Mouse (Mus musculus): ENCODE data around the gene Prickle2.

Gene Prickle2

DNA sequence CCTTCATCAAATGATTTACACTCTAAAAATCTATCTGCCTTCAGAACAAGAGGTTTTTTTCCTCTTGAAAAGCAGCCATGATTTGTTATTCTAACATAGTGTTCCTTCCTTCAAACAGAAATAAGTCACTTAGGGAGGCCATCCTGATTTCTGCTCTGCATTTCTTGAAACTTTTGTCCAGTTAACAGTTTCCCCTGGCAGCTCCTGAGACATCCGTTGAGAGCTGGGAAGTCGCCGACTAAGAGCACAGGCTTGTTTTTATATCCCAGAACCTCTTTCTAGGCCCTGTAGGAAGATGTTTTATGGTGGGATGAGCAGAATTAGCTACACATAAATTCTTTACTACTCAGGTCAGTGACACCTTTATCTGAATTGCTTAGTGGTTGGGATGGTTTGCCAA, 173.1 kb downstream of the Prickle2 start:
- Histone ChIP-seq H3K36me3 (ENCODE audit: control insufficient read depth, insufficient read depth, low read length, poor library complexity, severe bottlenecking) (no peaks in the 10 kb centered on the region), H3K27me3 (ENCODE audit: control insufficient read depth, insufficient read depth, low read length, poor library complexity, severe bottlenecking) (no peaks in the 10 kb centered on the region)
- no peak for DNase-seq (ENCODE audit: low read depth, low spot score)

DNA sequence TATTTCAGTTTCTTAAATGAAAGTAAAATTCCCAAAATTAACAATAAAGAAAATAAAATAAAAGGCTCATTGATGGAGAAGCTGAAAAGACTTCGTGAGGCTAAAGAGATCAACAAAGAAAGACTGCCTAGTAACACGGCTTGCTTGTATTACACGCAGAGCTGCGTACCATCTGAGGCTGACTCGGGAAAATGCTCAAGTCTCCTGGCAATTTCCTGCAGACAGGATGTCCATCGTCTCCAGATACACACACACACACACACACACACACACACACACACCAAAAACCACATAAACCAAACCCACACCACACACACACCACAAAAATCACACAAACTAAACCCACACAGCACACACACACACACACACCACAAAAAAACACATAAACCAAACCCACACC, 173.6 kb downstream of the Prickle2 start:
- DNase-seq (ENCODE audit: low read depth, low spot score), result no peak
- no peaks in the 10 kb centered on the region for H3K36me3 ChIP-seq (ENCODE audit: control insufficient read depth, insufficient read depth, low read length, poor library complexity, severe bottlenecking)
- no peaks in the 10 kb centered on the region for H3K27me3 ChIP-seq (ENCODE audit: control insufficient read depth, insufficient read depth, low read length, poor library complexity, severe bottlenecking)

DNA sequence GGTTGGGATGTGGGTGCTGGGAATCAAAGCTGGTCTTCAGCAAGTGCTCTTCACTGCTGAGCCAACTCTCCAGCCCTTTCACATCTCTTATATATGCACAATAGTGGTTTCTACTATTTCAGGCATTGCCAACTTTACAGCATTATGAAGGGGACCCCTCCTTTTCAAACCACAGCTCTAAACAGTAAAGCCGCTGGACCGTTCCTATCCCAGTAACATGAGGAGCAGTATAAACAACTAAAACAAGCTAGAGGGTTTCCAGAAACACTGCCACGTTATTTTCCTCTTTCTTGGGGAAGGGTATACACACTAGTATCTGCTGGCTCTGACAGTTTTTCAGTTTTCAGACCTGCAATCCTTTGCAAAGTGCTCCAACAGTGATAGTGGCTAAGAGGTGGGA, 179.7 kb downstream of the Prickle2 start:
- Histone ChIP-seq H3K36me3 (ENCODE audit: control insufficient read depth, insufficient read depth, low read length, poor library complexity, severe bottlenecking) (no peaks in the 10 kb centered on the region), H3K27me3 (ENCODE audit: control insufficient read depth, insufficient read depth, low read length, poor library complexity, severe bottlenecking) (no peaks in the 10 kb centered on the region)
- no peak for DNase-seq (ENCODE audit: low read depth, low spot score)

DNA sequence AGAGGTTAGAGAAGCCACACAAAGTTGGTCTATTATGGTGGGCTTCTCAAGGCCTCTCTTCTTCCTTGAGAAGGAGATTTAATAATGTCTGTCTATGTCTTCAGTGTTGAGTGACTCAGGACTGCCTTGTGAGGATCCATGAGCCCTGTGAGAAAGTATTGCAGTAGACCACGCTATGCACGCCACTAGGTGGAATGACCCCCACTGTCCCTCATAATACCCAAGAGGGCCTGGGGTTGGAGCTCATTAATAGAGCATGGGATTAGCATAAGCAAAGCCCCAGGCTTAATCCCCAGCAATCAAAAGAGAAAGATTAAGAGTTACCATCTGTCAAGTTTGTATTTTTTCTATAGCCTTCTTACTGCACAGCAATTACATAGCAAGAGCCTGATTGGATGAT, 180.3 kb downstream of the Prickle2 start:
- Histone ChIP-seq H3K27me3 (ENCODE audit: control insufficient read depth, insufficient read depth, low read length, poor library complexity, severe bottlenecking) (no peaks in the 10 kb centered on the region), H3K36me3 (ENCODE audit: control insufficient read depth, insufficient read depth, low read length, poor library complexity, severe bottlenecking) (no peaks in the 10 kb centered on the region)
- DNase-seq (ENCODE audit: low read depth, low spot score), result no peak

DNA sequence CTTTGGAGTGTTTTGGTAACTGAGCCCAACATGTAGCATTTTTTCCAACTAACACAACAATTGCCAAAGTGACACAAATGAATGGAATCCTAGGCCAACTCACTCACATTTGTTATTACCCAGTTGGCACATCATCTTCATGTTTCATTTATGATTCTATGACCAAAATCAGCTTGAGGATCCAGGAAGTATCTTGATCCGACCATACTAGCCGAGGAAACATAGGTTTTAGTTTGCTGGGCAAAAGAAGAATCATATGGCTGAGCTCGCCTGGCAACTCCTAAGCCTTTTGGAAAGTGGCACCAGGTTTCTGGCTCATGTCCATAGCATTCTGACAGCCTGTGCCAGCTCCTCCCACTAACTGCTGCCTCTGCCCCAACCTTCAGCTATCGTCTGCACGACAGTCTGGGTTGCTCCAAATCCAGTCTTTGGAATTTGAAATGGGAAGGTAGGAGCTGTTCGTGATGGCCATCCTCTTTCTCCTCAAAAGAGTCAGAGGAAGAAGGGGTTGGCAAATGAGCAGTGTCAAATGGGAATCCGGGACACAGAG, 184.4 kb downstream of the Prickle2 start:
- Histone ChIP-seq H3K27me3 (ENCODE audit: control insufficient read depth, insufficient read depth, low read length, poor library complexity, severe bottlenecking) (no peaks in the 10 kb centered on the region), H3K36me3 (ENCODE audit: control insufficient read depth, insufficient read depth, low read length, poor library complexity, severe bottlenecking) (no peaks in the 10 kb centered on the region)
- DNase-seq (ENCODE audit: low read depth, low spot score), result no peak

DNA sequence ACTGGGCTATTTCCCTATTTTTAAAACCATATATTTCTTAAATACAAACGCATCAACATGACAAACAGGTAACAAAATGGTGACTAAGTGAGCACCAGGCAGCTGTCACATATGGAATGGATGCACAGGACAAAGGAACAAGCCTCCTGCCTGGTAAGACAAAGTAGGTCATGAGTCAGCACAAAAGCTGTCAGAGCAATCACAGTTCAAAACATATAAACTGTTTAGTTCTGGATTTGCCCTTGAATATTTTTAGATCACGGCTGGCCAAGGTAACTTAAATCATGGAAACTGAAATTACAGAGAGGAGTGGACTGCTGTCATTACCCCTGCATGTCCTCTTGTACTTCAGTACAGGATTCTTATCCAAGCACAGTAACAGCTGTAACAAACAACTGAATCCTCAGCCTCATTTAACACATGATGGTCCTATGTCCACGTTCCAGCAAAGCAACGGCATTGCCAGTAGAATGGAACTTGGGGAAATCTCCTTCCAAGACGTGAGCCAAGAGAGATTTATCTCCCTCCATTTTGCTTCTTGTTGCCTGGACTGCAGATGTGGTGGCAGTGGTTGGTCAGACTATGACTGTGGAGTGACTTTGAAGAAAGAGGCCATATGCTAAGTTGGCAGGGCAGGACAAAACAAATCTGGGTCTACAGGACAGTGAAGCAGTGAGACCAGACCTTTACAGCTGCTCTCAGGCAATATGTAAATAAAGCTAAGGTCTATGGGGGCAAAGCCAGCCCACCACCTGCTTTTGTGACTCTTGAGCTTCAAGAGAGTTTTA, 185.7 kb downstream of the Prickle2 start:
- Histone ChIP-seq H3K36me3 (ENCODE audit: control insufficient read depth, insufficient read depth, low read length, poor library complexity, severe bottlenecking) (no peaks in the 10 kb centered on the region), H3K27me3 (ENCODE audit: control insufficient read depth, insufficient read depth, low read length, poor library complexity, severe bottlenecking) (no peaks in the 10 kb centered on the region)
- no peak for DNase-seq (ENCODE audit: low read depth, low spot score)

DNA sequence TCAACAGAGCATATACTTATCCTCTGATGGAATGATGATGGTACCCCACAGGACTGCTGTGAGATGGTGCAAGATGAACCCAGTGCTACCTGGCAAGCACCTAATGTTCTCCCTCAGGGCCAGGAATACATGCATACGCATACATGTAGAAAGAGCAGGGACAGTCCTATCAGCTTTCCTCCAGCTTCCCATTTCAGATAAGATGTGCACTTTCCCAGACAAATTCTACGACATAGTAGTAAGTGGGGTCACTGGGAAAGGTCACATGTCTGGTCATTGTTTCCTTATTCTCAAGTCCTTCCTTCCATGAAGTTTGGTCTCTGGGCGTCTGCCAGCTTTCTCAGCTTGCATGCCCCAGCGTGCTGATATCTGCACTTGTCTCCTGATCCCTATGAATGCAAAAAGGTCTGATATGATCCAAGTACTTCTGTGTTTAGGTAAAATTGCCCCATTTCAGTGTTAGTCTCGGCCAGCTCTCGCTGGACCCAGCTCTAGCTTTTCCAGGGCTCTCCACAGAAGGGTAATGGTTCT, 187.5 kb downstream of the Prickle2 start:
- Histone ChIP-seq H3K36me3 (ENCODE audit: control insufficient read depth, insufficient read depth, low read length, poor library complexity, severe bottlenecking) (no peaks in the 10 kb centered on the region), H3K27me3 (ENCODE audit: control insufficient read depth, insufficient read depth, low read length, poor library complexity, severe bottlenecking) (no peaks in the 10 kb centered on the region)
- no peak for DNase-seq (ENCODE audit: low read depth, low spot score)

DNA sequence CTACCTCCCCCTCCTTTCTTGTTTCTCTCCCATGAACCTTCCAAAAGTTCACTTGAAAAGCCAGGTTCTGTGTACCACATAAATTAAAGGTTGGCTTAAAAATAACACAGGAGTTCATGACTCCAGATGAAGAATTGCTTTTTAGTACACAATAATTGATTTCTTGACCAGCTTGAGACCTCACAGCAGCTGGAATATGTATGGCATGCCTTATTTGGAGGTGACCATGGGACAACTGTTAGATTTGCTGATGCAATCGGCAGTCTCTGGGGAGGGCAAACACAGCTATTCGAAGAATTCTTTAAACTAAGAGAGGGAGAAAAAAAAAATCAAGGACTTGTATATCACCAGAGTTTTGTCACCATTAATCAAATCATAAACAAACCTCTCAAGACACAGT, 189.0 kb downstream of the Prickle2 start:
- no peak for DNase-seq (ENCODE audit: low read depth, low spot score)
- no peaks in the 10 kb centered on the region for H3K36me3 ChIP-seq (ENCODE audit: control insufficient read depth, insufficient read depth, low read length, poor library complexity, severe bottlenecking)
- H3K27me3 ChIP-seq (ENCODE audit: control insufficient read depth, insufficient read depth, low read length, poor library complexity, severe bottlenecking), result no peaks in the 10 kb centered on the region

DNA sequence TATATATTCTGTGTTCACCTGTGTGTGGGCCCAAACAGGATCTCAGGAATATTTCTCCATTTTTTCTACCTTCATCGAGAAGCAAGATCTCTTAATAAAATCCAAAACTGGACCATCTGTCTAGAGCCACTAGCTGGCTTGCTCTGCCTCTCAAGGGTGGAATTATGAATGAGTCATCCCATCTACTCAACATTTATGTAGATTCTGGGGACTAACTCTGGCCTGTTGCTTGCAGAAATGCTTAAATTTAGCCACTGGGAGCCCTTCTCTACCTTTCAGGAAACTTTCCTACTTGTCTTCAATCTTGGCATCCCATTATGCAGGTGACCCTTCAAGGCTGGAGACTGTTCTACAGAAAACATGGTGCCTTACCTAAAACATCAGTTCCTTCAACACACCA, 194.0 kb downstream of the Prickle2 start:
- Histone ChIP-seq H3K27me3 (ENCODE audit: control insufficient read depth, insufficient read depth, low read length, poor library complexity, severe bottlenecking) (no peaks in the 10 kb centered on the region), H3K36me3 (ENCODE audit: control insufficient read depth, insufficient read depth, low read length, poor library complexity, severe bottlenecking) (no peaks in the 10 kb centered on the region)
- DNase-seq (ENCODE audit: low read depth, low spot score), result no peak

DNA sequence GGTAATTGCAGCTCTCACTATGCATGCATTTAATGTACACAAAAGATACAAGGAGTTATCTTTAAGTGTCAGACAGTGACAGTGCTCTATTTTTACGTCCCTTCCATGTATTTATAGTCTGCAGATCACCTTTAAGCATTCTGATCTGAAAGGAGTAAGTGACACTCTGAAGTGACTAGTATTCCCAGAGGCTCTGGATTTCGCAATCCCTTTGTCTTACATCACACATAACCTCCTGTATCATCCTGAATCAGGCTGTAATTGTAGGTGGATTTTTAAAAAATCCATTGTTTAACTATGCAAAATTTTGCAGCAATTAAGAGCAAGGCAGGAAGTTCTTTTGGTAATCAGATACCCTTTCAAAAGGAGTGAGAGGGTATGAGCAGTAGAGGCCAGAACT, 196.2 kb downstream of the Prickle2 start:
- H3K27me3 ChIP-seq (ENCODE audit: control insufficient read depth, insufficient read depth, low read length, poor library complexity, severe bottlenecking), result no peaks in the 10 kb centered on the region
- H3K36me3 ChIP-seq (ENCODE audit: control insufficient read depth, insufficient read depth, low read length, poor library complexity, severe bottlenecking), result no peaks in the 10 kb centered on the region
- DNase-seq (ENCODE audit: low read depth, low spot score), result no peak

DNA sequence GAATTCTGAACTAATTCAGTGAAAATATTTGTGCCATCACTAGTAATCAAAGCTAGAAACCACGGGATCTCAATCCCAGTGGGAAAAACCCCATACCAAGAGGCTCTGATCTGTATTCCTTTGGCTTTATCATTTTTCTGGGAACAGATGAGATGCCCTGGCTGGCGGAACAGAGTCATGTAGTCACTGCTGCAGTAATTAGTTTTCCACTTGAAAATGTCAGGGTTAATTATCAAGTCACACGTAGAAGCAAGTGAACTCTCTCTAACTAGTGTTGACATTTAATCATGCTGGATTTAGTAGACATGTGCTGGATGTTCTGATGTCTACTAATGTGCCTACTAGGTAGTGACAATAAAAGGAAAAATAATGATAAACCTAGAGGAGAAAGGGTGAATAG, 199.7 kb downstream of the Prickle2 start:
- Histone ChIP-seq H3K36me3 (ENCODE audit: control insufficient read depth, insufficient read depth, low read length, poor library complexity, severe bottlenecking) (no peaks in the 10 kb centered on the region), H3K27me3 (ENCODE audit: control insufficient read depth, insufficient read depth, low read length, poor library complexity, severe bottlenecking) (no peaks in the 10 kb centered on the region)
- no peak for DNase-seq (ENCODE audit: low read depth, low spot score)

DNA sequence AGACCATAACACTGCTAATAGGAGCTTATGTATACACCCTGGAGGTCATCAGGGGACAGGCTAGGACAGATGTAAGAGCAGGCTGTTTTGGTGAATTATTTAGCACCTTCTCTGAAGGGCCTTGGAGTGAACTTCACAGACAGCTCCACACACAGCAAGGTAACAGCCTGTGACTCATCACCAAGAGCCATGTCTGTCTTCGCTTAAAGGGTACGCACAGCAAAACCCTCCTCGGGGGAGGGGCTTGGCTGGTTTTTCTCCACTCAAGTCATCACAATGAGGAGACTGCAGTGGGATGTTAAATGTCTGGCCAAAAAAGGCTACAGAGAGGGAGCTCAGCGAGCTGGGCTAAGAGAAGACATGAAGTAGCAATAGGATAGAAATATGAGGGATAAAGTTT, 206.5 kb downstream of the Prickle2 start:
- no peaks in the 10 kb centered on the region for H3K27me3 ChIP-seq (ENCODE audit: control insufficient read depth, insufficient read depth, low read length, poor library complexity, severe bottlenecking)
- no peak for DNase-seq (ENCODE audit: low read depth, low spot score)
- H3K36me3 ChIP-seq (ENCODE audit: control insufficient read depth, insufficient read depth, low read length, poor library complexity, severe bottlenecking), result no peaks in the 10 kb centered on the region

DNA sequence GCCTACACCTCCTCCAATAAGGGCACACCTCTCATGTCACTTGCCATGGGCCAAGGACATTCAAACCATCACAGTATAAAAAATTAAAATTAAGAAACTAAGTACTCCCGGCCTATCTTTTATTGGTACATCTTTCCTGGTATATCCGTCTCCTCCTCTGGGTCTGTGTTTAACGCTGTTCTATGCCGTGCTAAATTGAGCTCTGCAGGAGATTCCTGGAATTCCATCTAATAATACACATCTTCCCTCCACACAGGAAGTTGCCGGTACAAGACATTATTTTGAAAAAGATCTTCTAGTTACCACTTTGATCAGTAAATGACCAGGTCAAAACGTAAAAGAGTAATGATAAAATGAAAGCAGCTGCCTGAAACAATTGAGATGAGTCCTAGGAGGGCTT, 207.4 kb downstream of the Prickle2 start:
- no peaks in the 10 kb centered on the region for H3K36me3 ChIP-seq (ENCODE audit: control insufficient read depth, insufficient read depth, low read length, poor library complexity, severe bottlenecking)
- H3K27me3 ChIP-seq (ENCODE audit: control insufficient read depth, insufficient read depth, low read length, poor library complexity, severe bottlenecking), result no peaks in the 10 kb centered on the region

DNA sequence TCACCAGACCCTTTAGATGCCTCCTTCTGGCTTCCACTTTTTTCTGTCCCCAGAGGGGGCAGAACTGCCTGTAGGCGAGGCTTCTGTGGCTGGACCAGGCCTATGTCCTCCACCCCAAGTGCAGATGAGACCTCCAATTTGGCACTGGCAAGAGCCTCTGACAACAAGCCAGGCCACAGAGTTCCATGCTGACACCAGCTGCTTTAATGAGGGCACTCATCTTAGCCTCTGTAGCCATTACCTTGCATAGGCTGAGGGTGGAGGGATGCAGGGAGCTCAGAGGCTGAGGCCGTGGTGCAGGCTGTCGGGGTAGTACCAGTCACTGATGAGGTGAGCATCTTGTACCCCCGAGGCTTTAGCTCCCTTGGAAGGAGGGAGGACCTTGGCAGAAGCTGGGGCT, 208.7 kb downstream of the Prickle2 start:
- Histone ChIP-seq H3K27me3 (ENCODE audit: control insufficient read depth, insufficient read depth, low read length, poor library complexity, severe bottlenecking) (no peaks in the 10 kb centered on the region), H3K36me3 (ENCODE audit: control insufficient read depth, insufficient read depth, low read length, poor library complexity, severe bottlenecking) (no peaks in the 10 kb centered on the region)
- no peak for DNase-seq (ENCODE audit: low read depth, low spot score)

More for the DNA sequence above, 207.4 kb downstream of the Prickle2 start:
- no peak for DNase-seq (ENCODE audit: low read depth, low spot score)

DNA sequence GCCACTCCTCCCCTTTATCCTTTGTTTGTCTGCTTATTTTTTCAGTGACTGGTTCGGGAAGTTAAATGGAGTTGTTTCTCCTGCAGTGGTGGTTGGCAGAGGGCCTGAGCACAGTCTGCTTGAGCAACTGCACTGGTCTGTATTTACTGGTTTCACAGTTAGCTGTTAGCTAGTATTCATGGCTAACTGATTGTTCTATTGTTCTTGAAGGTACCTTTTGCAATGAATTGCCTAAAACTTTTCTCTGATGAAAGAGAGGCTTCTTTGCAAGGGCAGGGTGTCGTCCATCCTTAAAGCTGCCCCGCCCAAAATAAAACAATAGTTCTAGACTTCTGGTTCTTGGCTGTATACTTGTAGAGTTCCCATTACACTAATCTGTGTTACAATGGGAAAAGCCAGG, 210.5 kb downstream of the Prickle2 start:
- no peaks in the 10 kb centered on the region for H3K27me3 ChIP-seq (ENCODE audit: control insufficient read depth, insufficient read depth, low read length, poor library complexity, severe bottlenecking)
- no peak for DNase-seq (ENCODE audit: low read depth, low spot score)
- H3K36me3 ChIP-seq (ENCODE audit: control insufficient read depth, insufficient read depth, low read length, poor library complexity, severe bottlenecking), result no peaks in the 10 kb centered on the region

DNA sequence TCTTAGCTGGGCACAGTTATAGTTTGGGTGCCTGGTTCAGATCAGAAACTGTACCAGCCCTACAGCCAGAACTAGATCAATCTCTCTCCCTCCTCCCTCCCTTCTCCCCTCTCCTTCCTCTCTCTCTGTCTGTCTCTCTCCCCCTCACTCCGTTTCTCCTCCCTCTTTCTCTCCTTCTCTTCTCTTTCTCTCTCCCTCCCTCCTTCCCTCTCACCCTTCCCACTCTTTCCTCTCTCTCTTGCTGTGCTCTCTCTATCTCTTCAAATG, 224.3 kb downstream of the Prickle2 start:
- DNase-seq (ENCODE audit: low read depth, low spot score), result no peak
- Histone ChIP-seq H3K36me3 (ENCODE audit: control insufficient read depth, insufficient read depth, low read length, poor library complexity, severe bottlenecking) (no peaks in the 10 kb centered on the region), H3K27me3 (ENCODE audit: control insufficient read depth, insufficient read depth, low read length, poor library complexity, severe bottlenecking) (no peaks in the 10 kb centered on the region)

Measured in splenic B cell, adult 2 months (primary cell).